Mouse (Mus musculus) limb, embryonic 14.5 days (tissue): ENCODE results near the gene Hnrnpl. TPM values are rescaled to one million over a fixed set of nuclear protein-coding genes. Genes with fewer than 3 reads are reported as not detected.

Experiments used
- ATAC-seq: fragments of 200-750 bp; cut with Nextera tagmentation; 2 replicates; pipeline ENCODE4 v1.8.0; 2017; ENCODE audit warnings: low read depth, moderate number of reproducible peaks, moderate TSS enrichment; ENCODE audit not compliant: low FRiP score
- DNase-seq: peaks from one replicate; pipeline ENCODE4 v3.0.0-alpha.2; 2015; ENCODE audit warnings: low spot score
- H3K27ac ChIP-seq: fragments of 300-500 bp; sonication (generic); replicated peaks from 2 replicates; pipeline ENCODE4 v1.5.1; 2014; ENCODE audit warnings: low read depth, mild to moderate bottlenecking, low read length, moderate library complexity, mixed read lengths
- H3K27me3 ChIP-seq: fragments of 300-500 bp; sonication (generic); 2 replicates; pipeline ENCODE4 v1.6.1; 2014; ENCODE audit warnings: low read length, mixed read lengths; ENCODE audit not compliant: control insufficient read depth, insufficient read depth
- H3K36me3 ChIP-seq: fragments of 300-500 bp; sonication (generic); 2 replicates; pipeline ENCODE4 v1.6.1; 2014; ENCODE audit warnings: mild to moderate bottlenecking, low read length, moderate library complexity, mixed read lengths; ENCODE audit not compliant: control insufficient read depth, insufficient read depth
- H3K4me1 ChIP-seq: fragments of 300-500 bp; sonication (generic); 2 replicates; pipeline ENCODE4 v1.6.1; 2014; ENCODE audit warnings: antibody characterized with exemption, low read length, mixed read lengths; ENCODE audit not compliant: control insufficient read depth, insufficient read depth
- H3K4me2 ChIP-seq: fragments of 300-500 bp; sonication (generic); replicated peaks from 2 replicates; pipeline ENCODE4 v1.6.1; 2014; ENCODE audit warnings: low read depth, mild to moderate bottlenecking, low read length, moderate library complexity; ENCODE audit not compliant: severe bottlenecking
- H3K4me3 ChIP-seq: fragments of 300-500 bp; sonication (generic); replicated peaks from 2 replicates; pipeline ENCODE4 v1.5.1; 2014; ENCODE audit warnings: low read length
- H3K9ac ChIP-seq: fragments of 300-500 bp; sonication (generic); 2 replicates; pipeline ENCODE4 v1.6.1; 2014; ENCODE audit warnings: mild to moderate bottlenecking, low read depth, low read length, moderate library complexity; ENCODE audit not compliant: severe bottlenecking
- H3K9me3 ChIP-seq: fragments of 300-500 bp; sonication (generic); 2 replicates; pipeline ENCODE4 v1.6.1; 2016; ENCODE audit warnings: low read length; ENCODE audit not compliant: control insufficient read depth
- POLR2A ChIP-seq: fragments of 200-500 bp; IDR thresholded peaks from 2 replicates; pipeline ENCODE4 v1.8.0; 2012; ENCODE audit warnings: inconsistent platforms, mild to moderate bottlenecking, moderate library complexity, borderline replicate concordance; ENCODE audit not compliant: insufficient read depth, insufficient read length; ENCODE audit errors: extremely low read depth
- WGBS: fragments of 180-500 bp; shearing (Covaris S2); extraction: QIAGEN DNeasy Blood & Tissue Kit; methylation state at CpG from one replicate; pipeline ENCODE4 v1.1.7; 2014; 5-methylcytosine and 5-hydroxymethylcytosine counted together
- polyA plus RNA-seq, 2 experiments: library from polyadenylated mRNA; depleted of rRNA in 1 of 2; stranded (reverse) in 1 of 2; unstranded in 1 of 2; fragments of >200 nt; fragmentation: Nextera tagmentation in 1 of 2; extraction: Ambion mirVana in 1 of 2; gene quantifications; 2 replicates each; pipeline versions ENCODE4 v1.2.1 to v1.2.3; 2012 to 2014

Gene Hnrnpl
- polyA plus RNA-seq, 2 experiments, result 208 to 525 TPM

DNA sequence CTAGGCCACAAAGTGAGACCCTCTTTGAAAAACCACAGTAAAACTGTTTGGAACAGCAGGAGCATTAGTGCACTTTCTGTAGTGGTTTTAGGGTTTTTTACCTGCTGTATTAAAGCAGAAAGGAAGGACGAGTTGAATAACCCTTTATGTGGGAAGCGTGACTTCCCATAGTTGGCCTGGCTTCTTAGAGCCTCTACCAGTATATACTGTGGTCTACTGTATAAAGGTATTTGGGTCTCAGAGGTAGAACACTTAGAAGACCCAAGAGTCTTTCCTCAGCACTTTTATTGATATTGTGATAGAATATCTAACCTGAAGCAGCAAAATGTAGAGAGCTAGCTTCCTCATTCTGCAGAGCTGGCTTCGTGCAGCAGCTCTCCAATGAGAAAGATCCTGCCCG lies 11.2 kb downstream of the Hnrnpl start:
- H3K4me1 ChIP-seq, result peaks cover 8% of the 10 kb centered on the region; the same call in 1 of the 2 replicates
- H3K36me3 ChIP-seq, result peaks cover 88% of the 10 kb centered on the region
- H3K4me2 ChIP-seq, result no peak overlapping the region
- ATAC-seq, result no peak
- no peaks in the 10 kb centered on the region for H3K9me3 ChIP-seq
- TF ChIP-seq POLR2A, result no peak
- H3K27ac ChIP-seq, result no peak overlapping the region
- no peak for DNase-seq
- WGBS, result 84% methylated on average over 4 of the region's 4 CpGs
- H3K9ac ChIP-seq, result no peak overlapping the region
- H3K4me3 ChIP-seq, result no peak overlapping the region
- H3K27me3 ChIP-seq, result no peaks in the 10 kb centered on the region

DNA sequence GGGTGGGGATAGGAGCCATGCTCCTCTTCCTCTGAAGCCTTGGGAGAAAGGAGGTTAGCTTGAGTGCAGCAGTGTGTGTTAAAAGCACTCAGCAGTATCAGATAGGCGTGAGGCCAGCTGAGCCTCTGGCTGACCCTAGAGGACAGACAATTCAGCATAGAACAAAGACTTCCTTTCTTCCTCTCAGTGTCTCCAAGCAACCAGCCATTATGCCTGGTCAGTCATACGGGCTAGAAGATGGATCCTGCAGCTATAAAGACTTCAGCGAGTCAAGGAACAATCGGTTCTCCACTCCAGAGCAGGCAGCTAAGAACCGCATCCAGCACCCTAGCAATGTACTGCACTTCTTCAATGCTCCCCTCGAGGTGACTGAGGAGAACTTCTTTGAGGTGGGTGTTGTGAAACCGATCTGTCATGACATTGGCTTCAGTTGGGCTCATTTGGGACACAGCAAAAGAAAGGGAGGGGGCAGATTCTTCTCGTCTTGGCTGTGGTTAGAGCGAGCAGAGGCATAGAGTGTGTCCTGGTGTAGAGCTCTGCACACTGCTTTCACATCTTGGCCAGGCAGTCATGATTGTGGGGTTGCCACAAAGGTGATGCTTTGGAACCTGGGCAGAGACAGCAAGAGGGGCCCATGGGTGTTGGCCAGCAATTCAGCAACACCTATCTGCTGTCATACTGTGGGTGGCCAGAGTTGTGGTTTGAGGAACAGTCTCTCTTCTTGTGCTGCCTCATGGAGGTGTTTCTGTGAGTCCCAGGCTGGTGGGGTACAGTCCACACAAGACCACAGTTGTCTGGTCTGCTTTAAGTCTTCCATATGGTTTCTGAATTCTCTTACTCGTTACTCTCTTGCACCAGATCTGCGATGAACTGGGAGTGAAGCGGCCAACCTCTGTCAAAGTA lies 12.3 kb downstream of the Hnrnpl start:
- TF ChIP-seq POLR2A, result no peak
- peaks cover 77% of the 10 kb centered on the region for H3K36me3 ChIP-seq
- no peak for ATAC-seq
- no peaks in the 10 kb centered on the region for H3K27me3 ChIP-seq
- no peak overlapping the region for H3K4me2 ChIP-seq
- DNase-seq, result no peak
- WGBS, result 79% methylated on average over 12 of the region's 12 CpGs
- peaks cover 8% of the 10 kb centered on the region; the same call in 1 of the 2 replicates for H3K4me1 ChIP-seq
- H3K9me3 ChIP-seq, result no peaks in the 10 kb centered on the region
- no peak overlapping the region for H3K27ac ChIP-seq
- no peak overlapping the region for H3K9ac ChIP-seq
- H3K4me3 ChIP-seq, result no peak overlapping the region

DNA sequence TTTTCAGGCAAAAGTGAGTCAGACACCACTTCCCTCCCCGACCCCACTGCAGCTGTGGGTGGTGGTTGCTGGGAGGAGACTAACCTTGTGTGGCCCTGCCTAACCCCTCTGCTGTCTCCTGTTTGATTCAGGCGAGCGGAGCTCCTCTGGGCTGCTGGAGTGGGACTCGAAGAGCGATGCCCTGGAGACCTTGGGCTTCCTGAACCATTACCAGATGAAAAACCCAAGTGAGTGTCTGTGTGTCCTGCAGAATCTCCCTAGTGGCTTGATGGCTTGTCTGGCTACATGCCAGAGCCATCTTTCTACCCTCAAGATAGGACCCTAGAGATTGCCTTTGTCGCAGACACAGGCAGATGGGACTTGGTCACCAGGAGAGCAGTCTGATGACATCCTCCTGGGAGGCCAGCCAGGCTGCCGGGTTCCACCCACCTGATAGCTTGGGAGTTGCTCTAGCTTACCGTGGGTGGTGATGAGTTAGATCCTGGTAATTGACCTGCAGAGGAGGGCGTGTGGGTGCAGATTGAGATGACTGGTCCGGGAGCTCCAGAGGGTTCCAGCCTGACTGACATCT lies 13.0 kb downstream of the Hnrnpl start:
- no peak for TF ChIP-seq POLR2A
- no peak overlapping the region for H3K4me2 ChIP-seq
- no peaks in the 10 kb centered on the region for H3K9me3 ChIP-seq
- no peak overlapping the region for H3K4me3 ChIP-seq
- no peak overlapping the region for H3K9ac ChIP-seq
- H3K27ac ChIP-seq, result no peak overlapping the region
- H3K4me1 ChIP-seq, result peaks cover 8% of the 10 kb centered on the region; the same call in 1 of the 2 replicates
- WGBS, result 74% methylated on average over 10 of the region's 10 CpGs
- H3K36me3 ChIP-seq, result peaks cover 70% of the 10 kb centered on the region
- DNase-seq (no peak), ATAC-seq (no peak)
- H3K27me3 ChIP-seq, result no peaks in the 10 kb centered on the region

DNA sequence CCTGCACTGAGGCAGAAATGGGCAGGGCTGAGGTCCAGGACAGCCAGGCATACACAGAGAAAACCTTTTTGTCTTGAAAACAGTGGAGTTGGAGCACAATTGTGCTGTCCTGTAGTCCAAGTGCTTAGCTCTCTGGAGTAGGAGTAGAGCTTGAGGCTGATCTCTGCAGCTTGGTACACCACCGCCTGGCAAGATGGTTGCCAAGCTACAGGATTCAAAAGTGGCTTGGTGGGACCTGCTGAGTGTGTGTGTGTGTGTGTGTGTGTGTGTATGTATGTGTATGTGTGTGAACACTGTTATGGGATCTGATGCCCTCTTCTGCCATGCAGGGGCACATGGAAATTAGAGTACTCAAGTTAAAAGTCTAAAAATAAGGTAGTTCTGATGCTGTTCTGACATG lies 14.2 kb downstream of the Hnrnpl start:
- WGBS, result 73% methylated on average over 1 of the region's 1 CpGs
- ATAC-seq (no peak), DNase-seq (no peak)
- H3K27ac ChIP-seq, result no peak overlapping the region
- no peak overlapping the region for H3K9ac ChIP-seq
- no peak for TF ChIP-seq POLR2A
- H3K36me3 ChIP-seq, result peaks cover 58% of the 10 kb centered on the region
- H3K9me3 ChIP-seq, result no peaks in the 10 kb centered on the region
- no peak overlapping the region for H3K4me2 ChIP-seq
- H3K4me1 ChIP-seq, result no peaks in the 10 kb centered on the region
- no peaks in the 10 kb centered on the region for H3K27me3 ChIP-seq
- H3K4me3 ChIP-seq, result no peak overlapping the region

DNA sequence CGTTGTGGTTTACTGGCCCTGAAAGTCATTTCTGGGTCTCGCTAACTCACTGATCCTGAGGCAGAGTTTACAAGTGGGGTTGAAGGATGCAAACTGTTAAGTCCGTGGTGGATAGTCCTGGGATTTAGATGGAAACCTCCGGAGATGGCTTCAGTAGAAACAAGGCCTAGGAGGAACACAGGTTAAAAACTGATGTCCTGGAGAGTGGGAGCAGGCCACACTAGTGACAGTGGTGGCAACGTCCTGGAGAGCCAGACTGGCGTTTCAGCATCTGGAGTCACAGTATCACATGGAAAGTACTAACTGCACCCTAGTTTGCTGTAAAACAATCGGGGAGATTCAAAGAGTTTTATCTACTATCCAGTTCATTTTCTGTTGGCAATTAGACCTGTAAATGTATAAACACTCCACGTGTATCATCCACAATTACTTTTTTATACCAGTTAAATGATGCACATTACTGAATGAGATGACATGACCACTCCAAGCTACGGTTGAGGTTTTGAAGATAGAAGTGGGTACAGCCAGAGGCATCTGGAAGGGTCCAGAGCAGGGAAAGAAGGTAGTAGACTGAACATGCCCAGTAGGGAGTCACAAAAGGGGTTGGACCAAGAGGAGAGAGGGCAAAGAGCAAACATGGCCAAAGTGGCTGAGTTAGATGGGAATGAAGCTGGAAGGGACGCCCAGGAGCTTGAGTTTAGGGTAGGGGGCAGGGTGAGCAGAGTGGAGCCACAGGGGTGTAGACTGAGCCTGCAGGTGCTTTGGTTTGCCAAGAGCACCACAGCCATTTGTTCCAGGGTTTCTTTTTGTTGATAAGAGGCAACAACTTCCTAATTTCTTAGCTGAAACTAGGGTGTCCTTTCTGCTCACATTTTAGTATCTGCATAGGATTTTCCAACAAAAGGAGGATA lies 14.9 kb downstream of the Hnrnpl start:
- WGBS, result 45% methylated on average over 10 of the region's 10 CpGs
- no peak for ATAC-seq
- Histone ChIP-seq H3K9me3 (no peaks in the 10 kb centered on the region), H3K27ac (no peak overlapping the region; the same call in 1 of the 2 replicates), H3K36me3 (peaks cover 56% of the 10 kb centered on the region), H3K27me3 (no peaks in the 10 kb centered on the region), H3K4me2 (no peak overlapping the region), H3K9ac (no peak overlapping the region), H3K4me1 (no peaks in the 10 kb centered on the region), H3K4me3 (no peak overlapping the region)
- DNase-seq, result no peak
- TF ChIP-seq POLR2A, result no peak
